Mouse (Mus musculus): ENCODE data around the gene Npff.

GRCm38 (mm10) chr15:102518859-102519201 lies 5.9 kb downstream of the Npff start:
- TF ChIP-seq POLR2A (IDR thresholded peaks at IDR 0.05; ENCODE audit: insufficient read length, low read depth): no peak
- no peak for TF ChIP-seq POLR2AphosphoS2 (IDR thresholded peaks at IDR 0.05; ENCODE audit: insufficient read length, low read depth)
- no peak for TF ChIP-seq TCF12 (IDR thresholded peaks at IDR 0.05; ENCODE audit: insufficient read depth, poor library complexity, severe bottlenecking)
- no peak for TF ChIP-seq CEBPB (IDR thresholded peaks at IDR 0.05; ENCODE audit: insufficient read depth, poor library complexity, severe bottlenecking)
